Mouse (Mus musculus) limb, embryonic 12.5 days (tissue): ENCODE results near the gene Arid1b. TPM values are rescaled to one million over a fixed set of nuclear protein-coding genes. Genes with fewer than 3 reads are reported as not detected.

ENCODE experiments used
- ATAC-seq: fragments of 200-750 bp; cut with Nextera tagmentation; 2 replicates; pipeline ENCODE4 v1.8.0; 2017; ENCODE audit warnings: low read depth, moderate TSS enrichment; ENCODE audit not compliant: insufficient number of reproducible peaks, insufficient read depth, low FRiP score, low TSS enrichment
- H3K27ac ChIP-seq: fragments of 300-500 bp; sonication (generic); 2 replicates; pipeline ENCODE4 v1.5.1; 2016; ENCODE audit warnings: mild to moderate bottlenecking, moderate library complexity
- H3K27me3 ChIP-seq: fragments of 300-500 bp; sonication (generic); 2 replicates; pipeline ENCODE4 v1.6.1; 2016; ENCODE audit warnings: mild to moderate bottlenecking, moderate library complexity
- H3K36me3 ChIP-seq: fragments of 300-500 bp; sonication (generic); 2 replicates; pipeline ENCODE4 v1.6.1; 2016; ENCODE audit warnings: mild to moderate bottlenecking, moderate library complexity
- H3K4me1 ChIP-seq: fragments of 300-500 bp; sonication (generic); replicated peaks from 2 replicates; pipeline ENCODE4 v1.6.1; 2016
- H3K4me2 ChIP-seq: fragments of 300-500 bp; sonication (generic); 2 replicates; pipeline ENCODE4 v1.6.1; 2016; ENCODE audit warnings: mild to moderate bottlenecking, moderate library complexity
- H3K4me3 ChIP-seq: fragments of 300-500 bp; sonication (generic); replicated peaks from 2 replicates; pipeline ENCODE4 v1.5.1; 2016; ENCODE audit warnings: mild to moderate bottlenecking
- H3K9ac ChIP-seq: fragments of 300-500 bp; sonication (generic); replicated peaks from 2 replicates; pipeline ENCODE4 v1.6.1; 2016; ENCODE audit warnings: mild to moderate bottlenecking, moderate library complexity
- H3K9me3 ChIP-seq: fragments of 300-500 bp; sonication (generic); 2 replicates; pipeline ENCODE4 v1.6.1; 2016; ENCODE audit warnings: mild to moderate bottlenecking, moderate library complexity
- WGBS: fragments of 180-500 bp; shearing (Covaris S2); methylation state at CpG from one replicate; pipeline ENCODE4 v1.1.7; 2016; 5-methylcytosine and 5-hydroxymethylcytosine counted together
- polyA plus RNA-seq: library from polyadenylated mRNA; unstranded; fragments of >200 nt; fragmentation: Nextera tagmentation; extraction: Ambion mirVana; gene quantifications from 2 replicates; pipeline ENCODE4 v1.2.1, GENCODE M21; 2016

Gene Arid1b
- polyA plus RNA-seq, 1 experiment from 2014 or later = 18.2 TPM

- under 1% methylated on average over 40 of the region's 56 CpGs for WGBS
- H3K4me3 ChIP-seq = peak overlapping the region; percentile 97
Measured at GRCm38 (mm10) chr17:4995561-4996051, 1.5 kb downstream of the Arid1b start.

GRCm38 (mm10) chr17:4996121-4996813 lies 2.1 kb downstream of the Arid1b start:
- under 1% methylated on average over 81 of the region's 95 CpGs for WGBS
- peaks cover 40% of the 10 kb centered on the region for H3K4me1 ChIP-seq
- ATAC-seq = no peak

More at GRCm38 (mm10) chr17:4995561-4996051, 1.5 kb downstream of the Arid1b start:
- no peaks in the 10 kb centered on the region for H3K9me3 ChIP-seq
- H3K36me3 ChIP-seq = no peaks in the 10 kb centered on the region
- peak overlapping the region; percentile 77 for H3K4me2 ChIP-seq
- peaks cover 38% of the 10 kb centered on the region for H3K4me1 ChIP-seq
- no peaks in the 10 kb centered on the region for H3K27me3 ChIP-seq
- peak; percentile 33 for ATAC-seq
- H3K27ac ChIP-seq = peak overlapping the region; percentile 100
- peak overlapping the region; percentile 100 for H3K9ac ChIP-seq

GRCm38 (mm10) chr17:4996814-4997549 lies 2.9 kb downstream of the Arid1b start:
- H3K27me3 ChIP-seq = no peaks in the 10 kb centered on the region
- H3K27ac ChIP-seq = peak overlapping the region; percentile 100
- ATAC-seq = no peak
- H3K4me3 ChIP-seq = peak overlapping the region; percentile 97
- H3K9ac ChIP-seq = peak overlapping the region; percentile 100
- under 1% methylated on average over 20 of the region's 20 CpGs for WGBS
- peak overlapping the region; percentile 77 for H3K4me2 ChIP-seq
- no peaks in the 10 kb centered on the region for H3K36me3 ChIP-seq
- peaks cover 40% of the 10 kb centered on the region for H3K4me1 ChIP-seq
- no peaks in the 10 kb centered on the region for H3K9me3 ChIP-seq

More at GRCm38 (mm10) chr17:4996121-4996813, 2.1 kb downstream of the Arid1b start:
- H3K9ac ChIP-seq = peak overlapping the region; percentile 100
- H3K27me3 ChIP-seq = no peaks in the 10 kb centered on the region
- no peaks in the 10 kb centered on the region for H3K9me3 ChIP-seq
- H3K4me3 ChIP-seq = peak overlapping the region; percentile 97
- no peaks in the 10 kb centered on the region for H3K36me3 ChIP-seq
- peak overlapping the region; percentile 77 for H3K4me2 ChIP-seq
- H3K27ac ChIP-seq = peak overlapping the region; percentile 100

- no peaks in the 10 kb centered on the region for H3K9me3 ChIP-seq
- H3K4me2 ChIP-seq = peak overlapping the region; percentile 77
- H3K4me1 ChIP-seq = peaks cover 46% of the 10 kb centered on the region
- WGBS = 41% methylated on average over 3 of the region's 3 CpGs
- no peak overlapping the region for H3K4me3 ChIP-seq
- ATAC-seq = no peak
- H3K36me3 ChIP-seq = no peaks in the 10 kb centered on the region
- H3K9ac ChIP-seq = no peak overlapping the region
- H3K27me3 ChIP-seq = no peaks in the 10 kb centered on the region
- no peak overlapping the region for H3K27ac ChIP-seq
Measured at GRCm38 (mm10) chr17:4997968-4998367, 3.8 kb downstream of the Arid1b start.

GRCm38 (mm10) chr17:4999256-4999655 lies 5.1 kb downstream of the Arid1b start:
- no peak for ATAC-seq
- 73% methylated on average over 1 of the region's 1 CpGs for WGBS
- Histone ChIP-seq H3K4me3 (no peak overlapping the region), H3K36me3 (no peaks in the 10 kb centered on the region), H3K9ac (no peak overlapping the region), H3K27me3 (no peaks in the 10 kb centered on the region), H3K27ac (no peak overlapping the region), H3K4me1 (peaks cover 52% of the 10 kb centered on the region), H3K9me3 (no peaks in the 10 kb centered on the region), H3K4me2 (no peak overlapping the region)

GRCm38 (mm10) chr17:5000001-5000400 lies 5.9 kb downstream of the Arid1b start:
- Histone ChIP-seq H3K27me3 (no peaks in the 10 kb centered on the region), H3K27ac (0 out of 2 replicates have a peak overlapping the region, but pooled peaks have one; percentile 12), H3K4me1 (peaks cover 60% of the 10 kb centered on the region), H3K4me2 (peak overlapping the region; percentile 50), H3K9me3 (no peaks in the 10 kb centered on the region), H3K4me3 (peak overlapping the region; percentile 22), H3K9ac (no peak overlapping the region), H3K36me3 (no peaks in the 10 kb centered on the region)
- 44% methylated on average over 10 of the region's 10 CpGs for WGBS
- ATAC-seq = no peak

- no peak for ATAC-seq
- H3K4me1 ChIP-seq = peaks cover 68% of the 10 kb centered on the region
- H3K27ac ChIP-seq = peak overlapping the region; percentile 50; the same call in 1 of the 2 replicates
- H3K4me3 ChIP-seq = peak overlapping the region; percentile 15; the same call in 1 of the 2 replicates
- no peaks in the 10 kb centered on the region for H3K36me3 ChIP-seq
- H3K4me2 ChIP-seq = peak overlapping the region; percentile 50
- H3K27me3 ChIP-seq = no peaks in the 10 kb centered on the region
- no peaks in the 10 kb centered on the region for H3K9me3 ChIP-seq
- 43% methylated on average over 7 of the region's 7 CpGs for WGBS
- no peak overlapping the region; the same call in 1 of the 2 replicates for H3K9ac ChIP-seq
Measured at GRCm38 (mm10) chr17:5000871-5001270, 6.7 kb downstream of the Arid1b start.

- H3K27me3 ChIP-seq = no peaks in the 10 kb centered on the region
- H3K36me3 ChIP-seq = no peaks in the 10 kb centered on the region
- no peaks in the 10 kb centered on the region for H3K9me3 ChIP-seq
- H3K4me3 ChIP-seq = no peak overlapping the region
- H3K27ac ChIP-seq = no peak overlapping the region
- WGBS = 70% methylated on average over 9 of the region's 9 CpGs
- peaks cover 74% of the 10 kb centered on the region for H3K4me1 ChIP-seq
- no peak overlapping the region for H3K4me2 ChIP-seq
- ATAC-seq = no peak
- no peak overlapping the region for H3K9ac ChIP-seq
Measured at GRCm38 (mm10) chr17:5001531-5002131, 7.5 kb downstream of the Arid1b start.

- peaks cover 88% of the 10 kb centered on the region for H3K4me1 ChIP-seq
- H3K4me3 ChIP-seq = no peak overlapping the region
- H3K9ac ChIP-seq = no peak overlapping the region
- no peak overlapping the region for H3K27ac ChIP-seq
- H3K36me3 ChIP-seq = no peaks in the 10 kb centered on the region
- no peaks in the 10 kb centered on the region for H3K27me3 ChIP-seq
- no peaks in the 10 kb centered on the region for H3K9me3 ChIP-seq
- no peak overlapping the region for H3K4me2 ChIP-seq
- ATAC-seq = no peak
- WGBS = 85% methylated on average over 10 of the region's 10 CpGs
Measured at GRCm38 (mm10) chr17:5002937-5003508, 8.9 kb downstream of the Arid1b start.

- WGBS = 68% methylated on average over 8 of the region's 8 CpGs
Measured at GRCm38 (mm10) chr17:5004266-5004665, 10.1 kb downstream of the Arid1b start.

GRCm38 (mm10) chr17:5004706-5005105 lies 10.6 kb downstream of the Arid1b start:
- Histone ChIP-seq H3K36me3 (no peaks in the 10 kb centered on the region), H3K4me1 (peaks cover 95% of the 10 kb centered on the region), H3K27ac (no peak overlapping the region), H3K4me2 (no peak overlapping the region), H3K9ac (no peak overlapping the region), H3K4me3 (no peak overlapping the region), H3K9me3 (no peaks in the 10 kb centered on the region), H3K27me3 (no peaks in the 10 kb centered on the region)
- WGBS = 58% methylated on average over 5 of the region's 5 CpGs
- ATAC-seq = no peak

More at GRCm38 (mm10) chr17:5004266-5004665, 10.1 kb downstream of the Arid1b start:
- Histone ChIP-seq H3K27me3 (no peaks in the 10 kb centered on the region), H3K27ac (no peak overlapping the region), H3K4me3 (no peak overlapping the region), H3K36me3 (no peaks in the 10 kb centered on the region), H3K4me1 (peaks cover 94% of the 10 kb centered on the region), H3K4me2 (no peak overlapping the region), H3K9me3 (no peaks in the 10 kb centered on the region), H3K9ac (no peak overlapping the region)
- ATAC-seq = no peak
